Mouse (Mus musculus): ENCODE results near the gene Afmid.

DNA sequence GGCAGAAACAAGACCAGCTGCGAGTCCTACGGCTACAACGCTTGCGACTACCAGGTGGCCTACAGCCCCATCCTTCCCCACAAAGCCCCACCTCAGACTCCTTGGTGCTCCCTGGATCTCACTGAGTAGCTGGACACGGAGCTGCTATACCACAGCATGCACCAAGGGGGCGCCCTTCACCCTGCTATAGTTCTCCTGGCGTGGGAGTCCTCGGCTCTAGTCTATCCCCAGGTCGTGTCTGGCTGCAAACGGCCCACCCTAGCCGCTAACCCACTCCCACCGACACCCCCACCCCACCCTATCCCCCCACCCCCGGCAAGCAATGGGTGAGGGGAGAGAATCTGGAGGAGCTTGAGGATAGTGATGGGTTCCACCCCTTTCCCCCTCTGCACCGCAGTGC, 35.4 kb upstream of the Afmid start:
- TF ChIP-seq CTCF (IDR thresholded peaks at IDR 0.05; ENCODE audit: borderline replicate concordance, insufficient read depth, low read length): peak; percentile 73; the same call in 1 of the 2 replicates
- TF ChIP-seq POLR2A (IDR thresholded peaks at IDR 0.05; ENCODE audit: low read depth, low read length): no peak

Data from embryonic fibroblast, embryonic 13.5 days (primary cell).